Mouse (Mus musculus): ENCODE measurements around the gene 1700016C15Rik. TPM values are rescaled to one million over a fixed set of nuclear protein-coding genes. Genes with fewer than 3 reads are reported as not detected.
A peak's percentile ranks its signal among the peaks of the same experiment; 100 is the strongest.

Gene 1700016C15Rik
- not detected for total RNA-seq (2021)

- no peak for DNase-seq
- intact Hi-C loops (cut with DNase I): no loop called here
These were observed at the start of gene 1700016C15Rik for GRCm38 (mm10) chr1:177729043-177730024. Gene 1700016C15Rik, plus strand, starts transcription at chr1:177729814.

GRCm38 (mm10) chr1:177681239-177681638, 48.4 kb upstream of the 1700016C15Rik start:
- intact Hi-C loops (cut with DNase I): loop anchor here (10.0 kb wide), 1 partner anchor 426 kb away; the partner anchor contains the start of gene Akt3
- DNase-seq: no peak

- peak; percentile 62 for DNase-seq
- intact Hi-C loops (cut with DNase I): loop anchor here (10.0 kb wide), 1 partner anchor 429 kb away; the partner anchor contains the start of gene Akt3
These were observed 45.4 kb upstream of the 1700016C15Rik start for GRCm38 (mm10) chr1:177683931-177684836.

DNA sequence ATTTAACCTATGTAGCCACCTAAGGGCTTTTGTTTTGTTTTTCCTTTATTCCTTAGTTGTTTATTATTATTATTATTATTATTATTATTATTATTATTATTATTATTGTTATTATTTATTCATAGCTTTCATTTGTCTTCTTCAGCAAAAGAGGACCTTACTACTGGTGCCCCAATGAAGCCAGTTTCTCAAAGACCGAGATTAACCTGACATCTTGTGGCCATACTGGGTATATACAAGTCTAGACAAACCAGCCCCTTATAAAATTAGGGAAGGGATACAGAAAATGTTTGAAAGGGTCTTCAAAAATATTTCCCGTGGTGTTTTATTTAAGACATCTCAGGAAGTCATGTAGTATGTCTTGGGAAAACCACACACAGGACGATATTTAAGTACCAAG, 44.7 kb upstream of the 1700016C15Rik start:
- intact Hi-C loops (cut with DNase I): loop anchor here (5.0 to 10.0 kb wide), 3 partner anchors 223 to 808 kb away; partner anchors contain the start of gene Akt3
- DNase-seq: no peak

DNA sequence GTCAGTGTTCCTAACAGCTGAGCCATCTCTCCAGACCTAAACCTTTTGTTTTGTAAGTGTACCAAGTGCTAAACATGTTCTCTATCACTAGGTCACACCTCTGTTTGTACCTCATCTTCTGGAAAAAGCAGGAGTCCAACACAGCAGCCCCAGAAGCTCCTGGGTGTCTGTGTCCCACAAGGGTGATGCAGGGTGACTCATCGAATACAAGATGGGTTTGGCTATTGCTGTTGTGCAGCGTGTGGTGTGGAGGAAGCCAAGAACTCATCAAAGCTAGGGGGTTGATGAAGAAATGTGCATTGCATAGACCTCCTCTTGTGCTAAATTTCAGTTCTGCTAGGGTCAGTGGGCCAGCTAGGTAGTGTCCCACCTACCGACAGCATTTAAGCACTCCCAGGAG, 43.5 kb upstream of the 1700016C15Rik start:
- intact Hi-C loops (cut with DNase I): loop anchor here (5.0 to 10.0 kb wide), 3 partner anchors 224 to 809 kb away; partner anchors contain the start of gene Akt3
- DNase-seq: no peak

DNA sequence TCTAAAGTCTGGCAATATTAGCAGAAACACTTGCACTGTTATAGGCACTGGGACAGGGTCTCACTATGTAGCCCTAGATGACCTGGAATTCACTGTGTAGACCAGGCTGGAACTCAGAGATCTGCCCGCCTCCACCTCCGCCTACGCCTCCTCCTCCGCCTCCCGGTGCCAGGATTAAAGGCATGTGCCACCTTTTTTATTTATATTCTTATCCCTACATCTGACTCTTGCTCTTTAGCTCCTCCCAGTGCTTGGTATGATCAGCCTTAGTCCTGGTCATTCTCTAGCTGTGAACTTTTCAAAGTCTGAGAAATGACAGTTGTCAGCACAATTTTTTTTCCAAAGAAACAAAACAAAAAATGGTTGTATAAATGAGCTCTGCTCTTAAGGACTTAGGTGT, 42.6 kb upstream of the 1700016C15Rik start:
- intact Hi-C loops (cut with DNase I): loop anchor here (5.0 to 10.0 kb wide), 3 partner anchors 225 to 810 kb away; partner anchors contain the start of gene Akt3
- DNase-seq: no peak

DNA sequence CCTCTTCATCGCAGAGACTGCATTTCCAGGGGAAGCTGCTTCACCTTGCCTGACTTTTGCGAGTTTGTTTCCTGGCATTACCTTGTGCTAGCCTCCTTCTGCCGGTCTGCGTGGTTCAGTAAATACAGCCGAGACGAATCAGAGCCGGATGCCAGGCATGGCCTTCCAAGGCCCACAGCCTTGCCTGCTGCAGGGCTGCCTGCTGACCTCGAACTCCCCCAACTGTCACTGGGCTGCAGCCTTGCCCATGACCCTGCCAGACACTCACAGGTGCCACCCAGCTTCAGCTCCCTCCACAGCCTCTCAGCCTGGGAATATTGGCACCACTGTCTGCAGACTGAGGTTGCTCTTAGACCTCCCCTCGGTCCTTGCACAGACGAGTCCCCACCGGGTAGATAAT, 37.1 kb upstream of the 1700016C15Rik start:
- intact Hi-C loops (cut with DNase I): no loop called here
- DNase-seq: peak; percentile 20

DNA sequence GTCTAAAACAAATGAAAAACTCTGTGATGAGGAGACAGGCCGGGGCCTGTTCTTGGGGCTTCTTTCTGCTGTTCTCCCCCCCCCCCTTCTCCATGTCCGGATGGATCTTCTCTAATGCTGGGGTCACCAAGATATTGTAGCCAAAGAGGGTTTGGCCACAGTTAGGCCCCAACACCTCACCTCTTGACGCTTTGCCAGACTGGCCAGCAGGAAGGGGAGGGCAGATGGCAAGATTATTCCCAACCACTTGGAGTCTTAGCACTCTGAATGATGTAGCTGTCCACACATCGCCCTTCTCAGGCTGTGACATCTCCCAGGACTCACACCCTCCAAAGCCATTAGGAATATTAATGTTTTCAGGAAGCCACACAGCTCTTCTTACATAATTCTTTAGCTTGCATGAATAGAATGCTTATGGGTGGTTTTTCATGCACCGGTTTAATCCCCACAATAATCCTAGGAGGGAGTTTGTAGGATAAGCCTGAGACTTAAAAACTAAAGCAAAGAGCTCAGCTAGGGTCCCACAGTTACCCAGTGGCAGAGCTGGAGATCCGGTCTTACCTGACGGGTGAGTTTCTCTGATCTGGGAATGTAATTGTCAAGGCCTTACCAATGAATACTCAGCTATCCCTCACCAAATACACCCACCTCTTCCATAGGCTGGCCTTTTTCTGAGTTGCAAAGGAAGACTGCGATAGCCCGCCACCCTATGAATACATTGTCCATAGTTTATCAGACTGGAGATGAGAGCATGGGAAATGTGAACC, 35.9 kb upstream of the 1700016C15Rik start:
- intact Hi-C loops (cut with DNase I): no loop called here

GRCm38 (mm10) chr1:177700560-177700959, 29.1 kb upstream of the 1700016C15Rik start:
- intact Hi-C loops (cut with DNase I): loop anchor here (5.0 kb wide), 1 partner anchor 823 kb away; no protein-coding TSS in a partner anchor
- no peak for DNase-seq

More for the DNA sequence above, 35.9 kb upstream of the 1700016C15Rik start:
- DNase-seq: peak; percentile 55

- intact Hi-C loops (cut with DNase I): loop anchor here (5.0 kb wide), 1 partner anchor 825 kb away; no protein-coding TSS in a partner anchor
These were observed 27.0 kb upstream of the 1700016C15Rik start for GRCm38 (mm10) chr1:177702481-177703146.

GRCm38 (mm10) chr1:177703147-177703807, 26.3 kb upstream of the 1700016C15Rik start:
- DNase-seq: no peak
- intact Hi-C loops (cut with DNase I): loop anchor here (5.0 kb wide), 1 partner anchor 826 kb away; no protein-coding TSS in a partner anchor

More at GRCm38 (mm10) chr1:177702481-177703146, 27.0 kb upstream of the 1700016C15Rik start:
- peak; percentile 85 for DNase-seq

- DNase-seq: no peak
- intact Hi-C loops (cut with DNase I): no loop called here
These were observed 24.4 kb upstream of the 1700016C15Rik start for GRCm38 (mm10) chr1:177705204-177705603.

DNA sequence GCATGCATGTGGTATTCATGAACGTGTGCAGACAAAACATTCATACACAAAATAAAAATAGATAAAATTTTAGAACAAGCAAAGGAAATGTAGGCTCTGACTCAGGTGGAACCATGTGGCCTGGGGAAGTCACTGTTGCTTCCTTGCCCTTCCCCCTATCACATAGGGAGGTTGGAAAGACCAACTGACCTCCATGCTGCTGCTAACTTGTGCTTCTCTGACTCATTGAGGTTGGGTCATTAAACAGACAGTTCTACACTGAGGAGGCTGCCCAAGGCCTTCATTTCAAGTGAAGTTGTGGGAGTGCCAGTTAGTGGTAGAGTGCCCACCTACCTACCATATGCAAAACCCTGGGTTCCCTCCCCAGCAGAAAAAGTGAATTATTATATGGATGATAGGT, 22.0 kb upstream of the 1700016C15Rik start:
- intact Hi-C loops (cut with DNase I): no loop called here
- DNase-seq: no peak

DNA sequence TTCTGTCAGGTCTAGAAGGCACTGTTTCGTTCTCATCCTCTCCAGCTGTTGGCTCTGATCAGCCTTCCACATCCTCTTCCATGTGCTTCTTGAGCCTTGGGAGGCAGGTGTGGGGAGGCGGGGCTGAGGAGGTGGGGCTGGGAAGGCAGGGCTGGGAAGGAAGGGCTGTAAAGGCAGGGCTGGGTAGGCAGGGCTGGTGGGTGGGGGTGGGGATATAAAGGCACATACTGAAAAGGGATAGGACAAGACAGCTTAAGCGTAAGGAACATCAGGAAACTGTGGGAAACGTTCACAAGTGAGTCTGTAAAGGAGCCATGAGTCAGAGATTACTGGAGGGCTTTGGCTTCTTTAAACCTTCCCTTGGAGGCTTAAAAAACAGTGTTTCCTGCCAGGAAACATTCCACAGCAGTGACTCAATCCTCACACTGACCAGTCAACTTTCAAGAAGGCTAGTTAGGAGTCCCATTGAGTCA, 21.0 kb upstream of the 1700016C15Rik start:
- intact Hi-C loops (cut with DNase I): no loop called here
- DNase-seq: no peak

GRCm38 (mm10) chr1:177711000-177711399, 18.6 kb upstream of the 1700016C15Rik start:
- intact Hi-C loops (cut with DNase I): no loop called here
- DNase-seq: no peak

- no peak for DNase-seq
- intact Hi-C loops (cut with DNase I): no loop called here
These were observed 18.2 kb upstream of the 1700016C15Rik start for GRCm38 (mm10) chr1:177711418-177711817.

- intact Hi-C loops (cut with DNase I): no loop called here
- DNase-seq: no peak
These were observed 15.8 kb upstream of the 1700016C15Rik start for GRCm38 (mm10) chr1:177713635-177714396.
